Mouse (Mus musculus): Measurements from ENCODE around the gene Abcd1.
A peak's percentile ranks its signal among the peaks of the same experiment; 100 is the strongest.

Abcd1 gene

GRCm38 (mm10) chrX:73744774-73745481 lies 28.5 kb downstream of the Abcd1 start:
- no peak for DNase-seq

GRCm38 (mm10) chrX:73748977-73749376 lies 32.6 kb downstream of the Abcd1 start:
- DNase-seq: no peak

- peak in 1 of 2 experiments; percentile 35 for DNase-seq
Observed at GRCm38 (mm10) chrX:73756334-73757140, 40.1 kb downstream of the Abcd1 start, which contains the start of gene Plxnb3. Gene Plxnb3 (plus strand): TSS chrX:73757090.

- peak; percentile 70 for DNase-seq
Observed at GRCm38 (mm10) chrX:73758611-73759290, 42.4 kb downstream of the Abcd1 start.

- DNase-seq: peak; percentile 52
Observed at GRCm38 (mm10) chrX:73765311-73765710, 48.9 kb downstream of the Abcd1 start.

GRCm38 (mm10) chrX:73767267-73767666 lies 50.9 kb downstream of the Abcd1 start:
- peak; percentile 41 to 43 for DNase-seq

- DNase-seq: no peak
Observed at GRCm38 (mm10) chrX:73774168-73774760, 57.9 kb downstream of the Abcd1 start, which contains the start of gene Srpk3. Gene Srpk3 (plus strand): TSS chrX:73774405.

- DNase-seq: peak in 1 of 2 experiments; percentile 32
Observed at GRCm38 (mm10) chrX:73774802-73775483, 58.5 kb downstream of the Abcd1 start.

GRCm38 (mm10) chrX:73782227-73782626 lies 65.8 kb downstream of the Abcd1 start:
- no peak for DNase-seq

- DNase-seq: no peak
Observed at GRCm38 (mm10) chrX:73785666-73786065, 69.3 kb downstream of the Abcd1 start.

- DNase-seq: peak; percentile 92 to 94
Observed at GRCm38 (mm10) chrX:73786364-73787224, 70.2 kb downstream of the Abcd1 start, which contains the start of the genes Idh3g and Ssr4. Gene Idh3g (minus strand): TSS chrX:73786897. Gene Ssr4 (plus strand): TSS chrX:73787028.

- no peak for DNase-seq
Observed at GRCm38 (mm10) chrX:73787225-73787558, 70.8 kb downstream of the Abcd1 start.
